Mouse (Mus musculus) hindbrain, embryonic 10.5 days (tissue): Measurements from ENCODE around the gene Nrtn. TPM values are rescaled to one million over a fixed set of nuclear protein-coding genes. Genes with fewer than 3 reads are reported as not detected.

Experiments
- DNase-seq: peaks from one replicate; pipeline ENCODE4 v3.0.0-alpha.2; 2017; ENCODE audit warnings: low spot score
- H3K27ac ChIP-seq: fragments of 300-500 bp; sonication (generic); 2 replicates; pipeline ENCODE4 v1.5.1; 2016; ENCODE audit warnings: mild to moderate bottlenecking, moderate library complexity
- H3K27me3 ChIP-seq: fragments of 300-500 bp; sonication (generic); 2 replicates; pipeline ENCODE4 v1.6.1; 2016; ENCODE audit warnings: mild to moderate bottlenecking; ENCODE audit not compliant: poor library complexity, insufficient read depth, severe bottlenecking
- H3K36me3 ChIP-seq: fragments of 300-500 bp; sonication (generic); 2 replicates; pipeline ENCODE4 v1.6.1; 2016; ENCODE audit warnings: mild to moderate bottlenecking, moderate library complexity
- H3K4me1 ChIP-seq: fragments of 300-500 bp; sonication (generic); replicated peaks from 2 replicates; pipeline ENCODE4 v1.6.1; 2016; ENCODE audit warnings: mild to moderate bottlenecking
- H3K4me3 ChIP-seq: fragments of 300-500 bp; sonication (generic); 2 replicates; pipeline ENCODE4 v1.5.1; 2016; ENCODE audit warnings: mild to moderate bottlenecking, moderate library complexity
- H3K9me3 ChIP-seq: fragments of 300-500 bp; sonication (generic); 2 replicates; pipeline ENCODE4 v1.6.1; 2016; ENCODE audit warnings: mild to moderate bottlenecking, moderate library complexity
- WGBS: fragments of 180-500 bp; shearing (Covaris S2); methylation state at CpG from one replicate; pipeline ENCODE4 v1.1.7; 2016; 5-methylcytosine and 5-hydroxymethylcytosine counted together
- polyA plus RNA-seq: library from polyadenylated mRNA; unstranded; fragments of >200 nt; fragmentation: Nextera tagmentation; extraction: Ambion mirVana; gene quantifications from 2 replicates; pipeline ENCODE4 v1.2.1, GENCODE M21; 2016

The Nrtn gene
- polyA plus RNA-seq, 1 experiment from 2014 or later: 5.1 TPM

DNA sequence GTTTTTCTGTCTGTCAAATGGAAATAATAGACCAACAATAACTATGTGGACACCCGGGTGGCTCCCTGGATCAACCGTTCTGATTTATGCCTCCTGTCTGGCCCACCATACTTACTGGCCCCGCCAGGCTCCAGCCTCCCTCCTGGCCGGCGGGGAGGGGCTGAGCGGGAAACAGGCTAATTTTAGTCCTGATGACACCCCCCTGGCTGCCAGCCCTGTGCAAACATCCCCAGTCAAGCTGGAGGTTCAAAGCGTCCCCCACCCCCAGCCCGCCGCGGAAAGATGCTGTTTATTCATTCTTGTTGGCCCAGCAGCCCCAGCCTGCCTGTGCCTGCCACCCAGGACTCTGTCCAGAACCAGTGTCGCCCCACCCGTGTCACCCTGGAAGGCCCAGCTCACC, 29.2 kb downstream of the Nrtn start:
- Histone ChIP-seq H3K36me3 (peaks cover 23% of the 10 kb centered on the region), H3K9me3 (no peaks in the 10 kb centered on the region), H3K27ac (no peak overlapping the region), H3K4me1 (peaks cover 35% of the 10 kb centered on the region), H3K4me3 (0 out of 2 replicates have a peak overlapping the region, but pooled peaks have one; percentile 7), H3K27me3 (peaks cover 5% of the 10 kb centered on the region; the same call in 1 of the 2 replicates)
- no peak for DNase-seq
- 37% methylated on average over 12 of the region's 12 CpGs for WGBS

DNA sequence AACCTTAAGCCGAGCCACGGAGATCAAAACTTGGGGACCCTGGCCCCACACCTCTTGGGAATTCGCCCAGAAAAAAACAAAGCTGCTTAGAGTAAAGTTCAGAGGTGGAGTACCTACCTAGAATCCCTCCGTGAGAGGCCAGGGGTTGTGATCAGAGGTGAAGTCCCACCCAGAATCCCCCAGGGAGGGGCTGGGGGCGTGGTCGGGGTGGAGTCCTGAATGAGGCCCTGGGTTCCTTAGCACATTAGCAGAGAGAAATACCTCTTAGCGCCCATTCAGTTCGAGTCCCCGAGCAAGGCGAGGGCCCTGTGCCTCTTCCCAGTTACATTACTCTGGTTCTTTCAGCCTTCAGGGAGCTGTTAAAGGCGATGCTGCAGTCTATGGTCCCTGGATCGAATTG, 29.7 kb downstream of the Nrtn start:
- Histone ChIP-seq H3K4me1 (peaks cover 35% of the 10 kb centered on the region), H3K4me3 (0 out of 2 replicates have a peak overlapping the region, but pooled peaks have one; percentile 7), H3K27me3 (peaks cover 5% of the 10 kb centered on the region; the same call in 1 of the 2 replicates), H3K27ac (0 out of 2 replicates have a peak overlapping the region, but pooled peaks have one; percentile 40), H3K36me3 (peaks cover 28% of the 10 kb centered on the region), H3K9me3 (no peaks in the 10 kb centered on the region)
- WGBS: 11% methylated on average over 12 of the region's 12 CpGs
- peak; percentile 35 for DNase-seq

DNA sequence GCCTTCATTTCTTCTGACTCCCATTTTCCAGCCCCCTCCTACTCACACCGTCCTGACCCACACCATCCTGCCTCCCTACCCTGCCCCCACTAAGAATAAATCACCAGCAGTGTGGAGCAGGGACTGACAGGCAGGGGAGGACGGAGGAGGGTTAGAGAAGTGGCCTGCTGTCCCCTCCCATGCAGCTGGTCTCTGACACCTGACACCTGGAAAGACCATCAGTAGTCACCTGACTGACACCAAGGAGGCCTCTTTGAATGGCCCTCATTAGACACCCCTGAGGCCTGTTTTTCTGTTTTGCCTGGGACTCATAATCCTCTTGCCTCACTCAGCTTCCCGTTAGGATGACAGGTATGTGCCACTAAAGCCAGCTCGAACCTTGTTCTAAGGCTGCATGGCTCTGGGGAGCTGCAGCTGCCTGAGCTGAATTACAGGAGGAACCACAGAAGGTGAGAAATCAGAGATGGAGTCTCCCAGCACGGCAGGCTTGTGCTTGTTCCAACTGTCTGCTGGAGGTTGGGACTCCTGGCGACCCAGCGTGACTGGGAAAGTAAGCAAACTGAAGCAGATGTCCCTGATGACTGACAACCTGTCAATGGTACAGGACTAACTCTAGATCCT, 30.2 kb downstream of the Nrtn start:
- Histone ChIP-seq H3K36me3 (peaks cover 33% of the 10 kb centered on the region), H3K9me3 (no peaks in the 10 kb centered on the region), H3K27me3 (peaks cover 5% of the 10 kb centered on the region; the same call in 1 of the 2 replicates), H3K4me3 (0 out of 2 replicates have a peak overlapping the region, but pooled peaks have one; percentile 7), H3K4me1 (peaks cover 35% of the 10 kb centered on the region), H3K27ac (peak overlapping the region; percentile 40)
- WGBS: 11% methylated on average over 7 of the region's 7 CpGs
- DNase-seq: no peak

DNA sequence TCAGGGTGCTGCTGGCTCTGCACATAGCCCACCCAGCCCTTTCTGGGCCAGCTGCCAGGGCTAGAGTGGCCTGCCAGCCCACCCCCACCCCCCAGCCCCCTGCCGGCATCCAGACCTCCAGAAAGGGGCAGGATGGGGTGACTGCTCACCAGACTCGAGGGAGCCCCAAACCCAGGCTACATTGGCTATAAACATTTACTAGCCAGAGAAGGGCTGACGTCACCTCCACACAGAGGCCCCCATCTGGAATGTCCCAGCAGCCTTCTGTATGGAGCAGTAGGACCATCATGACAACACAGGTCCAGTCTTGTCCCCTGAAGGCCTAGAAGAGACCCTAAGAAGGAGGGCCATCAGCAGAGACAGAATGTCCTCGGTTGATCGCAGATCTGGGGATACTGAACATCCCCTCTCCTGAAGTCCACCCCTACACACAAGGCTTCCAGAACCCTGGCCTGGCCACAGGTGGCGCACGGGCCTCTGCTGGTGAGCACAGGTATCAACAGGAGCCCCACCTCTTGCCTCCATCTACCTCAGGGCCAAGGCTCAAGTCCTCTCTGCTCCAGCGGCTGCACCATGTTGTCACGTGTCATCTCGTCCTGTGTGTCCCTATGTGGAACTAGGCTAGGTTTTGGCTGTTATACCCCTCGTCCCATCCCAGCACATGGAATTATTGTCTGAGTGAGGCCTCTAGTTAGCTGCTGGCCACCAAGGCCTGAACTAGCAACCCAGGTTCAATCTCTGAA, 33.7 kb downstream of the Nrtn start:
- no peaks in the 10 kb centered on the region for H3K9me3 ChIP-seq
- DNase-seq: no peak
- WGBS: 88% methylated on average over 11 of the region's 11 CpGs

DNA sequence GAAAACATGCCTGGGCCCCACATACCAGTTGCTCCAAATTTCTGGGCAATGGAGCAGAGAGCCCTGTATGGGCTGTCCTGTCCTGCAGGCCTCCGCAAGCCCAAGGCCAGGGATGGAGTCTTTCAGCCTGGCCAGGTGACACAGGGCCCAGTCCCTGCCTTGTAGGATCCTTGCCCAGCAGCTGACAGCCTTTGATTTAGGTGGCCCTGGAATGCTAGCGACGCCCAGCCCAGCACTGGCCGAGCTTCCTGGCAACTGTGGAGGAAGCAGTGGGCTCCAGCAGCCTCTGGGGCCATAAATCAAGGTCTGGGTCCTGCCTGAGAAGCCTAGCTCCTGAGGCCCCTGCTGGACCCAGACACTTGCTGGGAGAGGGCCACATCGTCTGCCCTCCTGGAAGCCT, 34.9 kb downstream of the Nrtn start:
- Histone ChIP-seq H3K27ac (no peak overlapping the region), H3K36me3 (peaks cover 55% of the 10 kb centered on the region), H3K27me3 (no peaks in the 10 kb centered on the region), H3K9me3 (no peaks in the 10 kb centered on the region), H3K4me1 (peaks cover 28% of the 10 kb centered on the region), H3K4me3 (no peak overlapping the region)
- 93% methylated on average over 5 of the region's 5 CpGs for WGBS
- DNase-seq: no peak

More for the DNA sequence above, 33.7 kb downstream of the Nrtn start:
- Histone ChIP-seq H3K4me3 (no peak overlapping the region), H3K4me1 (peaks cover 31% of the 10 kb centered on the region), H3K27ac (no peak overlapping the region), H3K27me3 (no peaks in the 10 kb centered on the region), H3K36me3 (peaks cover 55% of the 10 kb centered on the region)

DNA sequence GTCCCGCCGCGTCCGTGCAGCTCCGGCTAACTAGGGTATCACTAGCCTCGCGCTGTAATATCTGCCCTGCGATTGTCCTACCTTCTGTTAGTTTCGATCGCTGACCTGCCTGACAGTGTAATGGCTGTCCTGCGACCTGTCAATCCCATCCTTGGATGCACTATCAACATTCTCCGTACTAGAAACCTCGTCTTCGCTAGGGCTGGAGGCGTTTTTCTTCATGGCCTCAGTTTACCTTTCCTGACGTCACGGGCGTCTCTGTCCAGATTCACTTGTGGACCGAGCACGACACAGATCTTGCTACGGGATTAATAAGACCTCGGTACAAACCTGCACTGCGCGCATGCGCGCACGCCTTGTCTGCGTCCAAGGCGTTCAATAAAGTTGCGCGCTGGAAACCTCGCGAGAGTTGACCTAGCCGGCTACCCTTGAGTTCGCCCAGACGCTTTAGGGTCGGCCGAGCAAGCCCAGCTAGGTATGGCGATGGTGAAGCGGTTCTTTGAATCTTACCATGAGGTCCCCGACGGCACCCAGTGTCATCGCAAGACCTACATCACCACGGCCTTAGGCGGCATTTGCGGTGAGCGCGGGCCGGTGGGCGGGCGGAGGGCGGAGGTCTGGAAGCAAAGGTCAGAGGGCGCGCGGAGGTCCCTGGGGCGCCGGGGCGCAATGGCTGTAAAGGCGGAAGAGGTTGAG, 39.8 kb downstream of the Nrtn start, which contains the start of the genes Ndufa11 and Vmac:
TSS of gene Ndufa11 (plus strand) at position 405 of the 696 bp plus-strand sequence.
TSS of gene Vmac (minus strand) at position 660 of the 696 bp plus-strand sequence.
- under 1% methylated on average over 59 of the region's 59 CpGs for WGBS
- H3K36me3 ChIP-seq: peaks cover 31% of the 10 kb centered on the region
- peak within 1 kb of the TSS; percentile 94 for H3K27ac ChIP-seq
- DNase-seq: peak; percentile 98
- peak within 1 kb of the TSS; percentile 78 for H3K4me3 ChIP-seq
- no peaks in the 10 kb centered on the region for H3K9me3 ChIP-seq
- H3K27me3 ChIP-seq: no peaks in the 10 kb centered on the region
- H3K4me1 ChIP-seq: peaks cover 34% of the 10 kb centered on the region

DNA sequence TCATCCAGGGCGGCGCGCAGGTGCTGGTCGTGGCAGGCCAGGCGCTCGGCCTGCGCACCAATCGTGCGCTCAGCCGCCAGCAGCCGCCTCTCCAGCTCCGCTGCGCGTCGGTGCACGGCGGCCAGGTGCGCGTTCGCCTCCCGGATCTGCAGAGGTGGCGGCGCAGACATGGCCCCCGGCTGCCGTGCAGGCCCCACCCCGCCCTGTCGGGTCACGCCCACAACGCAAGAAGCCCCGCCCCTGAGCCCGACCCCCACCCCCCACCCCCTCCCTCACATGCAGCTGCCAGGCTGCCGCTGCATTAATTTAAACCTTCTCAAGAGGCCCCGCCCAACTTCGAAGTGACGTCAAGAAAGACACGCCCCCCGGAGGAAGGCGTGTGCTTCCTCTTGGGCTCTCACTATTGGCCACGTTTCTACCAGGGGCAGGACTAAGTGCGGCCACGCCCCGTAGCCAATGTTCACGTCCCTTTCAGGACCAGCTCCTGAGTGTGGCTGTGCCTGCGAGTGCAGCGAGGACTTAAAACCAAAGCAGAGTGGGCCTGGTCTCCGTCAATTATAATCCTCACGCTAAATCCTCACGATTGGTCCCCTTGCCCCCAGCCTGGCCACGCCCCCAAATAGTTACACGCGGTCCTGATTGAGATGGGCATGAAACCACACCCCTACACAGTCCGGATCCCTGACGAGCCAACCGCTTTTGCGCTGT, 40.5 kb downstream of the Nrtn start:
- Histone ChIP-seq H3K4me1 (peaks cover 34% of the 10 kb centered on the region), H3K27me3 (no peaks in the 10 kb centered on the region), H3K27ac (peak overlapping the region; percentile 94), H3K36me3 (peaks cover 31% of the 10 kb centered on the region), H3K9me3 (no peaks in the 10 kb centered on the region), H3K4me3 (peak overlapping the region; percentile 78)
- peak; percentile 99 for DNase-seq
- under 1% methylated on average over 55 of the region's 55 CpGs for WGBS

DNA sequence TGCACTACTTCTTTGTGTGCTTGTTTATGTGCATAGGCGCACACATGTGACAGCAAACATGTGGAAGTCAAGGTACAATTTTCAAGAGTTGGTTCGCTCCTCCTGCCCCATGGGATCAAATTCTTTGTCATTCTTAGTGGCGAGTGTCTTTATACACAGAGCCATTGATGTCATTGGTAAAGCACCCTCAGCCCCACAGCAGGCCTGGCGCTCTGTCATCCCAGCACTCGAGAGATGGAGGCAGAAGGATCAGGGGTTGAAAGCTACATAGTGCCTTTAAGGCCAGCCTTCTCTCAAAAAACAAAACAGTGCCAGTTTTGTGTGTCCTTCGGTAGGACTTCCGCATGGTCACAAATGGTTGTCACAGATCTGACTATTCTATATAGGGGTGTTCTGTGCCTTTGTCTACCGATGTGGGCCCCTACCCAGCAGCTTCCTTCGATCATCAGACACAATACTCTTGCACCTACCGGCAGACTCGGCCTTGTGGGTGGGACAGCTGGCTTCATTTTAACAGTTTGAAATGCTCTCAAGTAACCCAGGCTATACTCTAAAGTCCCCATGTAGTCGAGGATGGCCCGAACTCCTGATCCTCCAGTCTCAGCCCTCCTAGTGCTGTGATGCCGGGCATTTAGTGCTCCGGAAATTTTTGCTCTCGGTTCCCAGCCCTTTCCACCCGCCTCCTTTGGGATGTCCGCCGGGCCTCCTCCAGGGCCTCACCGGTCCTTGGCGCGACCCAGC, 41.2 kb downstream of the Nrtn start:
- 27% methylated on average over 22 of the region's 22 CpGs for WGBS
- Histone ChIP-seq H3K27ac (peak overlapping the region; percentile 94), H3K4me1 (peaks cover 34% of the 10 kb centered on the region), H3K27me3 (no peaks in the 10 kb centered on the region), H3K4me3 (peak overlapping the region; percentile 78), H3K36me3 (peaks cover 31% of the 10 kb centered on the region), H3K9me3 (no peaks in the 10 kb centered on the region)
- DNase-seq: no peak

DNA sequence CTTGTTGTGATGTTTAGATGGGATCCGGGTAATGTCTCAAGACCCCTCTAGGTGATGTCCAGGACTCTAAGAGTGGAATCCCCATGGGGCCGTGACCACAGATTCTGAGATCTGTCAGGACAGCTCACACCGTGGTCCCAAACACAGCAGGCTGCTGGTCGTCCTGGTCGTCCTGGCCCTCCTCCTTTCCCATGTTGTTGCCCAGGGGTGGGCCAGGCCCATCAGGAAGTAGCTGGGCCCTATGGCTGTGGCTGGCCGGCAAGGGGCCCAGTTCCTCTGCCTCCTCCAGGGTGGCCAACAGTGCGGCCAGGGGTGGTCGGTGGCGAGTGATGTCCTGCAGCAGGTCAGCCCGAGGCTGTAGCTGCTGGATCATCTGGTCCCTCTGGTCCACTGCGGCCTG, 42.0 kb downstream of the Nrtn start:
- H3K4me3 ChIP-seq: peak overlapping the region; percentile 78
- no peaks in the 10 kb centered on the region for H3K27me3 ChIP-seq
- H3K27ac ChIP-seq: no peak overlapping the region
- WGBS: 54% methylated on average over 11 of the region's 11 CpGs
- peaks cover 34% of the 10 kb centered on the region for H3K4me1 ChIP-seq
- DNase-seq: no peak
- H3K9me3 ChIP-seq: no peaks in the 10 kb centered on the region
- peaks cover 31% of the 10 kb centered on the region for H3K36me3 ChIP-seq

DNA sequence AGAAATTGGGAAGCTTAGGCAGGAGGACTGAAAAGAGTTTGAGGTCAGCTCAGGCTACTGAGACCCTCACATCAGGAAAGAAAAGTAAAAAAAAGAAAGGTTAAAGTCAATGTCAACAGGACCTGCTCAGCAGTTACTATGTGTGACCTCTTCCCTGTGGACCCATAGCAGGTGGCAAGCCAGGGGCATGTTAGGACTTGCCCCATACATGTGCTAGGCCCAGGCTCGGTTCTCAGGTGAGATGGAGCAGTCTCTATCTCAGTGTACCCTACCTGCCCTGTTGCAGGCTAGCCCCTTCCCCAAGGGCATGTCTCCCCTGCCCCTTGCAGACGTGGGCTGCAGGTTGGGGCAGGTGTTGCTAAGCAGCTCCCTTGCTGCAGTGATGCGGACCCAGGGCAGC, 47.6 kb downstream of the Nrtn start:
- Histone ChIP-seq H3K36me3 (peaks cover 83% of the 10 kb centered on the region), H3K27me3 (no peaks in the 10 kb centered on the region), H3K4me1 (no peaks in the 10 kb centered on the region), H3K27ac (no peak overlapping the region), H3K9me3 (no peaks in the 10 kb centered on the region), H3K4me3 (no peak overlapping the region)
- DNase-seq: no peak
- 94% methylated on average over 3 of the region's 3 CpGs for WGBS

DNA sequence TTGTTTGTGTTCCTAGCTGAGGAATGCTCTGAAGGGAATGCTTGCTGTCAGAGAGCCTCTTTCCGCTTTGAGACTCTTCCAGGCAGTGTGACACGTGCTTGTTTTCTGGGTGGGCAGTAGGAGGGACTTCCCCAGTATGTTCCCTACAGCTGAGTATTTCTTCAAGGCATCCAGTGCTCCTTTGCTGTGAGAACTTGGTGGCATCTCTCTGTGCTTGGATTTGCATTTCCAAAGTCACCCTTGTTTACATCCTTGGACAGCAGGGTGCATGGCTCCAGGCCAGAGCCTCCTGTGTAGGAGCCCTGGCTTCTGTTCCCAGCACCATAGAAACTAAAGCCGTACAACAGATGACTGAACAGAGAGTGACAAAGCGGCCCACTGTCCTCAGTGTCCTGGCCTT, 48.6 kb downstream of the Nrtn start:
- Histone ChIP-seq H3K9me3 (no peaks in the 10 kb centered on the region), H3K36me3 (peaks cover 93% of the 10 kb centered on the region), H3K27me3 (no peaks in the 10 kb centered on the region), H3K27ac (no peak overlapping the region), H3K4me3 (no peak overlapping the region), H3K4me1 (no peaks in the 10 kb centered on the region)
- DNase-seq: no peak
- 82% methylated on average over 4 of the region's 4 CpGs for WGBS

DNA sequence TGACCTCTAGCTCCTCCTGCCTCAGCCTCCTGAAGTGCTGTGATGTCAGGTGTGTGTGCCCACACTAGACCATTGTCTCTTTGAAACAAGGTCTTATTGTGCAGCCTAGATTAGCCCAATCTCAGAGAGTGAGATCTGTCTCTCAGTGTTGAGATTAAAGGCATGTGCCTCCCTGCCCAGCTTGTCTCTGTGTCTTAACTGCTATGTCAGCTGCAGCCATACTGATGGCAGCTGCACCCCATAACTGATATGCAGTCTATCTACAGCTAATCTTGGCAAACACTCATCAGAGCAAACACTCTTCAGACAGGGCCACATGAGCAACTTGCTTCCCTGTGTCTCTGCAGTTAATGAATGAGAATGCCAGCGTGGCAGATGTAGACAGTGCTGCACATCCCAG, 50.8 kb downstream of the Nrtn start:
- Histone ChIP-seq H3K4me1 (no peaks in the 10 kb centered on the region), H3K9me3 (no peaks in the 10 kb centered on the region), H3K27ac (no peak overlapping the region)

More for the DNA sequence above, 50.8 kb downstream of the Nrtn start:
- Histone ChIP-seq H3K27me3 (no peaks in the 10 kb centered on the region), H3K36me3 (peaks cover 100% of the 10 kb centered on the region), H3K4me3 (no peak overlapping the region)
- no peak for DNase-seq
- WGBS: 98% methylated on average over 1 of the region's 1 CpGs
